Mouse (Mus musculus) liver, postnatal 0 days (tissue): ENCODE data around the gene Rnf150. TPM values are rescaled to one million over a fixed set of nuclear protein-coding genes. Genes with fewer than 3 reads are reported as not detected.

Experiments
- ATAC-seq: fragments of 200-750 bp; cut with Nextera tagmentation; 2 replicates; pipeline ENCODE4 v1.8.0; 2017; ENCODE audit warnings: mild to moderate bottlenecking, moderate library complexity
- DNase-seq: peaks from one replicate; pipeline ENCODE4 v3.0.0-alpha.2; 2016
- H3K27ac ChIP-seq: fragments of 300-500 bp; sonication (generic); 2 replicates; pipeline ENCODE4 v1.5.1; 2014; ENCODE audit warnings: antibody characterized with exemption, moderate library complexity, mild to moderate bottlenecking, low read depth
- H3K27me3 ChIP-seq: fragments of 300-500 bp; sonication (generic); 2 replicates; pipeline ENCODE4 v1.6.1; 2014; ENCODE audit warnings: low read length, control low read depth, mixed read lengths; ENCODE audit not compliant: insufficient read depth
- H3K36me3 ChIP-seq: fragments of 300-500 bp; sonication (generic); replicated peaks from 2 replicates; pipeline ENCODE4 v1.6.1; 2014; ENCODE audit warnings: mild to moderate bottlenecking, control low read depth, low read length, moderate library complexity, mixed read lengths; ENCODE audit not compliant: insufficient read depth
- H3K4me1 ChIP-seq: fragments of 300-500 bp; sonication (generic); 2 replicates; pipeline ENCODE4 v1.6.1; 2014; ENCODE audit warnings: antibody characterized with exemption, mild to moderate bottlenecking, control low read depth; ENCODE audit not compliant: insufficient read depth
- H3K4me2 ChIP-seq: fragments of 300-500 bp; sonication (generic); 2 replicates; pipeline ENCODE4 v1.6.1; 2014; ENCODE audit warnings: low read depth, mild to moderate bottlenecking, low read length, moderate library complexity, mixed read lengths
- H3K4me3 ChIP-seq: fragments of 300-500 bp; sonication (generic); 2 replicates; pipeline ENCODE4 v1.5.1; 2014; ENCODE audit warnings: low read depth, low read length
- H3K9ac ChIP-seq: fragments of 300-500 bp; sonication (generic); replicated peaks from 2 replicates; pipeline ENCODE4 v1.6.1; 2014; ENCODE audit warnings: mild to moderate bottlenecking, moderate library complexity
- H3K9me3 ChIP-seq: fragments of 300-500 bp; sonication (generic); 2 replicates; pipeline ENCODE4 v1.6.1; 2016; ENCODE audit warnings: mild to moderate bottlenecking, control low read depth, low read length, mixed read lengths
- CTCF ChIP-seq: sonication (generic); IDR thresholded peaks from 2 replicates; pipeline ENCODE4 v1.5.1; 2016; ENCODE audit warnings: antibody characterized with exemption, low read depth
- EP300 ChIP-seq: IDR thresholded peaks from 2 replicates; pipeline ENCODE4 v1.6.1; 2016; ENCODE audit warnings: antibody characterized with exemption, low read depth, mild to moderate bottlenecking
- WGBS: fragments of 180-500 bp; shearing (Covaris S2); extraction: QIAGEN DNeasy Blood & Tissue Kit; methylation state at CpG from one replicate; pipeline ENCODE4 v1.1.7; 2014; ENCODE audit not compliant: insufficient replicate concordance; 5-methylcytosine and 5-hydroxymethylcytosine counted together
- polyA plus RNA-seq: library from polyadenylated mRNA; unstranded; fragments of >200 nt; fragmentation: Nextera tagmentation; extraction: Ambion mirVana; gene quantifications from 2 replicates; pipeline ENCODE4 v1.2.1, GENCODE M21; 2015

The Rnf150 gene
- polyA plus RNA-seq, 1 experiment from 2014 or later, result 0.14 TPM

DNA sequence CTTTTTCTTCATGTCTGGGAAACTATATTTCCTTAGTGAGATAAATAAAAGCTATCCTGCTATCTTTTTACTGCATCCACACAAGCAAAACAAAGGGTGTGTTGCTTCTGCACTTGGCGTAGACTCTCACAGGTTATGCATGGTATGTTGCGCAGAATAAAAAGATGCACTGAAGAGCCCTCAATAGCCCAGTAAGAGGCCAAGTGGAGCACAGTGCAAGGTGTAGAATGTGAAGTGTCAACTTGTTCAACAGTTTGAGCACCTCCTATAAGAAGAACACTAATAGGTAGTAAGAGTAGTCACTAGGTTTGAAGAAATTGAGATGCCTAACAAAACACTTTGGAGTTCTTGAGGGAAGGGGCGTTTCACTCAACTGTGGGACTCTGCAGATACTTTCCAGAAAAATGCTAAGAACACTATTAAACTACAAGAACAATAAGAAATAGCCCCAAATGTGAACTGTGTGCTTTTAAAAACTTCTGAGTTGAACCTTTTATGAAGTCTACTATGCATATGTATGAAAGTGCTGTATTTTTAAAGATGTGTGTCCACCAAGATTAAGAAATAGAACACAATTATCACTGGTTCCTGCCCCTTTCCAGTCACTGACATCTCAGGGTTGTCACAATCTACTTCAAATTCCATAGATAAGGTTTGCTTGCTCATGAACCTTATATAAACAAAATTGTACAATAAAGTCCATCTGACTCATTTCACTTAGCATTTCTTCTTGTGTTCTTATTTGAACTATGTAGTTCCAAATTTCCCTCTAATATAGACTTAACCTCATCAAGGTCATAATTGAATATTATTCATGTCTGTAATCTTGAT, 34.7 kb downstream of the Rnf150 start:
- Histone ChIP-seq H3K4me1 (no peaks in the 10 kb centered on the region), H3K36me3 (no peaks in the 10 kb centered on the region), H3K9ac (no peak overlapping the region), H3K4me2 (no peak overlapping the region), H3K27ac (no peak overlapping the region), H3K9me3 (no peaks in the 10 kb centered on the region), H3K27me3 (no peaks in the 10 kb centered on the region), H3K4me3 (no peak overlapping the region)
- DNase-seq, result no peak
- 85% methylated on average over 3 of the region's 3 CpGs for WGBS
- no peak for ATAC-seq
- no peak for TF ChIP-seq EP300
- no peak for TF ChIP-seq CTCF

DNA sequence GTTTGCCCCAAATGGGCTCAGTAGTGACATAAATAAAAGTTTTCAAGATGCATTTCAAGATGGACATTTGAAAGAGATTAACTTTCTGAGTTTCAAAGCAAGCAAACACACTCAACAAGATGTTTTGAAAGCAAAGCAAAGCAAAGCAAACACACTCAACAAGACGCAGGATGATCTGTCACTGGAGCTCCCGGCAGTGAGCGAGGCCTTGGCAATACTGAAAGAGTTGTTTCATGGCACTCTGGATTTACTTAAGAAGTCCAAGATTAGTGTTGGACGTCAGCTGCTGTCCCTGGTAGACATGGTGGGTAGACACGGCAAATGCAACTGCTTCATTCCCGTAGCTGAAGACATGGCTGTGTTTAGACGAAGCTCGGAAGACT, 35.3 kb downstream of the Rnf150 start:
- WGBS, result 78% methylated on average over 8 of the region's 8 CpGs
- H3K9me3 ChIP-seq, result no peaks in the 10 kb centered on the region
- no peak overlapping the region for H3K4me3 ChIP-seq
- no peak overlapping the region for H3K27ac ChIP-seq
- no peaks in the 10 kb centered on the region for H3K36me3 ChIP-seq
- no peaks in the 10 kb centered on the region for H3K27me3 ChIP-seq
- DNase-seq (no peak), ATAC-seq (no peak)
- no peaks in the 10 kb centered on the region for H3K4me1 ChIP-seq
- H3K9ac ChIP-seq, result no peak overlapping the region
- TF ChIP-seq CTCF (no peak), EP300 (no peak)
- no peak overlapping the region for H3K4me2 ChIP-seq

DNA sequence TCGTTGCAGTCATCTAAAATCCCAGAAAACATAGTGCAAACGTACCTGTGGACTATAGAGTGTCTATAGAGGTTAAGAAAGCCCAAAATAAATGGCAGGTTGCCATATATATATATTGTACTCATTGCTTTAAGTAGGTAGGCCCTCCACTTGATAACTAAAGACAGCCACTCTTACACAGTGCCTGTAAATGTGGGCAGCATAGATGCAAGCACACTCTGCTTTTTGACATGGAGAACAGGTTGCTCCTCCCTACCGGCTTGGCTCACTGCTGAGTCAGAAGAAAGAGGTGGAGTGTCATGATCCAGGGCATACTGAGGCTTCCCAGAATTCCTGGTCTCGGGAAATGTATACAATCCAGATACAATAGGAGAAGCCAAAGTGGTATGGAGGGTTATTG, 37.8 kb downstream of the Rnf150 start:
- DNase-seq (no peak), ATAC-seq (no peak)
- Histone ChIP-seq H3K9ac (no peak overlapping the region), H3K27ac (no peak overlapping the region), H3K36me3 (no peaks in the 10 kb centered on the region), H3K4me2 (no peak overlapping the region), H3K9me3 (no peaks in the 10 kb centered on the region), H3K4me1 (no peaks in the 10 kb centered on the region), H3K27me3 (no peaks in the 10 kb centered on the region), H3K4me3 (no peak overlapping the region)
- WGBS, result 72% methylated on average over 4 of the region's 4 CpGs
- TF ChIP-seq CTCF (no peak), EP300 (no peak)

GRCm38 (mm10) chr8:82901549-82902138, 38.5 kb downstream of the Rnf150 start:
- no peak for TF ChIP-seq EP300
- TF ChIP-seq CTCF, result no peak
- Histone ChIP-seq H3K9me3 (no peaks in the 10 kb centered on the region), H3K4me2 (no peak overlapping the region), H3K4me1 (no peaks in the 10 kb centered on the region), H3K27ac (no peak overlapping the region), H3K9ac (no peak overlapping the region), H3K36me3 (no peaks in the 10 kb centered on the region), H3K4me3 (no peak overlapping the region), H3K27me3 (no peaks in the 10 kb centered on the region)
- 85% methylated on average over 12 of the region's 12 CpGs for WGBS
- ATAC-seq (no peak), DNase-seq (no peak)

DNA sequence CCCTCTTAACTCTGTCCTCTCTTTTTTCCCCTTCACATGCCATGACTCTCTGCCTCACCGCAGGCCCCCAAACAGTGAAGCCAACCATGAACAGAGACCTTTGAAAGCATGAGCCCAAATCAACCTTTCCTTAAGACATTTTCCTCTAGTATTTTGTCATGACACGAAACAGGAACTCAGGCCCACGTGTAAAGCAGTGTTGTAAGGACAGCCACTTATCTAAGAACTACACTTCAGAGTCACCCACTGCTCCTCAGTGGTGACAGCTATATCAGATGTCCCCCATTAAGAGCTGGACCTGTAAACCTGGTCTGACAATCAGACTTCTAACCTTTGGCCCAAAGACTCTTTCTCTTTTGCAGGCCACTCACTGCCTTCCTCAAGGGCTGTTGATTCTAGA, 40.3 kb downstream of the Rnf150 start:
- no peak overlapping the region for H3K4me2 ChIP-seq
- no peaks in the 10 kb centered on the region for H3K36me3 ChIP-seq
- no peak overlapping the region for H3K4me3 ChIP-seq
- no peak overlapping the region for H3K9ac ChIP-seq
- TF ChIP-seq CTCF (no peak), EP300 (no peak)
- H3K27me3 ChIP-seq, result no peaks in the 10 kb centered on the region
- DNase-seq, result no peak
- no peak overlapping the region for H3K27ac ChIP-seq
- 44% methylated on average over 3 of the region's 3 CpGs for WGBS
- H3K4me1 ChIP-seq, result no peaks in the 10 kb centered on the region
- H3K9me3 ChIP-seq, result no peaks in the 10 kb centered on the region
- ATAC-seq, result no peak

DNA sequence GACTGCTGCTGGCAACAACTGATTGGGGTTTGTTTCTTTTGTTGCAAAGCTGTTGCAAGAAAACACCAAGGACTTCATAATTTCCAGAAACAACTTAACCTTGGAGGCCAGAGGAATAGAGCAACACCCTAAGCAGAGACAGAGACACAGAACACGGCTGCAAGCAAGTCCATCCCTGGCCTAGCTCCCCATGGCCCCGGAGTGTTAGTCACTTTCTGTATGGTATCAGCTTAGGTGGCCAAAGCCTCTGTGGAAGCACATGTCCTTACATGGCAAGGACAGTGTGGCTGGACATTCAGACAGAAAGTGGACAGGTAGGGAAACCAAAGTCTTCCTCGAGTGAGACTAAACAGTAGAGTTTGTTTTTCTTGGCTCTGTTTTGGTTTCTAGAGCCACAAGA, 44.1 kb downstream of the Rnf150 start:
- no peak overlapping the region for H3K4me2 ChIP-seq
- 72% methylated on average over 3 of the region's 3 CpGs for WGBS

More for the DNA sequence above, 44.1 kb downstream of the Rnf150 start:
- no peak for TF ChIP-seq CTCF
- TF ChIP-seq EP300, result no peak
- ATAC-seq (no peak), DNase-seq (no peak)
- Histone ChIP-seq H3K36me3 (no peaks in the 10 kb centered on the region), H3K27me3 (no peaks in the 10 kb centered on the region), H3K9me3 (no peaks in the 10 kb centered on the region), H3K27ac (no peak overlapping the region), H3K4me1 (no peaks in the 10 kb centered on the region), H3K9ac (no peak overlapping the region), H3K4me3 (no peak overlapping the region)
